Mouse (Mus musculus) layer of hippocampus, postnatal 10 days (tissue): ENCODE measurements at regions not wholly inside any gene's neighbourhood (a gene's known extent, or its start where the extent isn't known, plus 50 kb on each side); places are given as distances from the start of the nearest gene placed in this dataset.

Experiments
- DNase-seq, 2 experiments: peaks; one replicate each; pipeline ENCODE4 v3.0.0; 2021; ENCODE audit warnings: low spot score in 2 of 2

- DNase-seq = peak; percentile 71 to 79
Observed at GRCm38 (mm10) chr19:15800856-15801706, 146.1 kb downstream of the Psat1 start.

- no peak for DNase-seq
Observed at GRCm38 (mm10) chr19:15796466-15796865, 150.7 kb downstream of the Psat1 start.

GRCm38 (mm10) chr19:15791942-15792341, 155.2 kb downstream of the Psat1 start:
- DNase-seq = no peak

GRCm38 (mm10) chr19:15791264-15791913, 155.7 kb downstream of the Psat1 start:
- no peak for DNase-seq

GRCm38 (mm10) chr19:15790620-15791263, 156.4 kb downstream of the Psat1 start:
- no peak for DNase-seq

GRCm38 (mm10) chr19:15789741-15790140, 157.4 kb downstream of the Psat1 start:
- no peak for DNase-seq

GRCm38 (mm10) chr19:15784644-15785043, 162.5 kb downstream of the Psat1 start:
- no peak for DNase-seq

- no peak for DNase-seq
Observed at GRCm38 (mm10) chr19:15769651-15770050, 177.5 kb downstream of the Psat1 start.

GRCm38 (mm10) chr19:15761086-15761485, 186.1 kb downstream of the Psat1 start:
- no peak for DNase-seq

GRCm38 (mm10) chr19:15745026-15745777, 201.9 kb downstream of the Psat1 start:
- no peak for DNase-seq

GRCm38 (mm10) chr19:15736200-15736599, 210.9 kb downstream of the Psat1 start:
- DNase-seq = no peak

- DNase-seq = no peak
Observed at GRCm38 (mm10) chr19:15726785-15727406, 220.2 kb downstream of the Psat1 start.

GRCm38 (mm10) chr19:15692379-15693023, 254.6 kb downstream of the Psat1 start:
- DNase-seq = peak in 1 of 2 experiments; percentile 15

GRCm38 (mm10) chr19:15669996-15670395, 277.1 kb downstream of the Psat1 start:
- DNase-seq = no peak

- DNase-seq = no peak
Observed at GRCm38 (mm10) chr19:15669541-15669940, 277.6 kb downstream of the Psat1 start.

GRCm38 (mm10) chr19:15668624-15669016, 278.5 kb downstream of the Psat1 start:
- no peak for DNase-seq

- peak; percentile 35 to 61 for DNase-seq
Observed at GRCm38 (mm10) chr19:15667889-15668623, 279.1 kb downstream of the Psat1 start.

GRCm38 (mm10) chr19:15663659-15664255, 283.4 kb downstream of the Psat1 start:
- no peak for DNase-seq

- DNase-seq = no peak
Observed at GRCm38 (mm10) chr19:15658611-15659010, 288.5 kb downstream of the Psat1 start.
